Mouse (Mus musculus): Measurements from ENCODE around the gene Spink2.

DNA sequence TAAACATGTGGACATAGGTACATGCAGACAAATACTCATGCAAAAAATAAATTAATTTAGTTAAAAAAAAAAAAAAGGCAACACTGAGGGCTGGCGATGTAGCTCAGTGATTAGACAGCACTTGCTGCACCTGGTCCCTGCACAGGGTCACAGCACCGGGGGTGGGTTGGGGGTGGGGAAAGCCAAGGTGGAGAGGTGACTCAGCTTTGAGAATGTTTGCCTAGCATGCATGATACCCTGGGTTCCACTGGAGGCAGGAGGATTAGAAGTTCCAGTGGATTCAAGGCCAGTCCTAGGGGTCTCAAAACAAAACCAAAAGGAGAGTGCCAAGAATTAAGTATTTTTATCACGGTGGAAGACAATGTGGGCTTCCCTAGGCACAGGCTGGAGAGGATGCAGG, 46.3 kb upstream of the Spink2 start:
- TF ChIP-seq CTCF (IDR thresholded peaks at IDR 0.05; ENCODE audit: borderline replicate concordance, insufficient read depth, low read length) (no peak), POLR2A (IDR thresholded peaks at IDR 0.05; ENCODE audit: low read depth, low read length) (no peak)

Data from embryonic fibroblast, embryonic 13.5 days (primary cell).